Mouse (Mus musculus): Measurements from ENCODE around the gene Slc15a5. TPM values are rescaled to one million over a fixed set of nuclear protein-coding genes. Genes with fewer than 3 reads are reported as not detected.

Gene Slc15a5
- polyA plus RNA-seq, 1 experiment from 2014 or later, result 0.53 TPM

- no peak overlapping the region for H3K4me3 ChIP-seq (ENCODE audit: low read depth, low read length)
- no peaks in the 10 kb centered on the region for H3K27me3 ChIP-seq (ENCODE audit: control insufficient read depth, insufficient read depth, low read depth, low read length)
- no peak for ATAC-seq
- 63% methylated on average over 8 of the region's 8 CpGs for WGBS
- H3K36me3 ChIP-seq (ENCODE audit: control insufficient read depth, insufficient read depth, low read length), result no peaks in the 10 kb centered on the region
- no peak overlapping the region for H3K27ac ChIP-seq (ENCODE audit: low read length)
- no peaks in the 10 kb centered on the region for H3K9me3 ChIP-seq (replicated peaks; ENCODE audit: control insufficient read depth, low read length, poor library complexity, severe bottlenecking)
- H3K4me2 ChIP-seq (ENCODE audit: low read length), result no peak overlapping the region
- H3K9ac ChIP-seq (ENCODE audit: low read depth, low read length), result no peak overlapping the region
- H3K4me1 ChIP-seq (ENCODE audit: control insufficient read depth, insufficient read depth, low read length), result peaks cover 4% of the 10 kb centered on the region; the same call in 1 of the 2 replicates
These were observed 144.4 kb downstream of the Slc15a5 start for GRCm38 (mm10) chr6:137935341-137935740.

GRCm38 (mm10) chr6:137934545-137935298, 145.0 kb downstream of the Slc15a5 start:
- H3K27ac ChIP-seq (ENCODE audit: low read length), result no peak overlapping the region
- H3K4me3 ChIP-seq (ENCODE audit: low read depth, low read length), result no peak overlapping the region
- no peaks in the 10 kb centered on the region for H3K9me3 ChIP-seq (replicated peaks; ENCODE audit: control insufficient read depth, low read length, poor library complexity, severe bottlenecking)
- H3K36me3 ChIP-seq (ENCODE audit: control insufficient read depth, insufficient read depth, low read length), result no peaks in the 10 kb centered on the region
- no peak overlapping the region for H3K9ac ChIP-seq (ENCODE audit: low read depth, low read length)
- WGBS, result 54% methylated on average over 3 of the region's 3 CpGs
- no peak for ATAC-seq
- H3K4me2 ChIP-seq (ENCODE audit: low read length), result no peak overlapping the region
- peaks cover 4% of the 10 kb centered on the region; the same call in 1 of the 2 replicates for H3K4me1 ChIP-seq (ENCODE audit: control insufficient read depth, insufficient read depth, low read length)
- no peaks in the 10 kb centered on the region for H3K27me3 ChIP-seq (ENCODE audit: control insufficient read depth, insufficient read depth, low read depth, low read length)

Other genes with a start within 250 kb of the Slc15a5 start
- 50.4 and 65.1 TPM in 2 replicates for gene Mgst1, start 60.4 kb upstream of the Slc15a5 start, polyA plus RNA-seq (2015; fragmentation: Nextera tagmentation; extraction: Ambion mirVana)

All from midbrain, embryonic 16.5 days (tissue).